15 mouse cellular contexts compared by ENCODE assay signal in genomic region chr14:11021391-11021790, GRCm38 (mm10).
"Had no signal": no experiment of that assay in that cellular context is flagged by ENCODE, and none has a peak within 500 bp of the region (broad histone marks: within the 10 kb centered on the region; RNA-seq: fewer than 3 reads in every experiment).

No protein-coding gene starts in this region.

- DNase-seq: kidney, adult 8-10 months; kidney, postnatal 4 days; left cerebral cortex, postnatal 4 days; lung, adult 2 months; lung, postnatal 36 days; right cerebral cortex, postnatal 14 days; thymus, adult 2 months; thymus, postnatal 36 days had no signal

- H3K36me3 ChIP-seq: limb, embryonic 13.5 days; neural tube, embryonic 12.5 days; stomach, embryonic 15.5 days had no signal

- H3K27ac ChIP-seq: layer of hippocampus, adult 2 months; limb, embryonic 13.5 days; liver, embryonic 14.5 days; neural tube, embryonic 12.5 days; stomach, embryonic 15.5 days had no signal

- H3K4me2 ChIP-seq: limb, embryonic 13.5 days; neural tube, embryonic 12.5 days; stomach, embryonic 15.5 days had no signal

- H3K4me1 ChIP-seq: limb, embryonic 13.5 days; neural tube, embryonic 12.5 days; stomach, embryonic 15.5 days had no signal

- H3K27me3 ChIP-seq: limb, embryonic 13.5 days; neural tube, embryonic 12.5 days; stomach, embryonic 15.5 days had no signal

- ATAC-seq: intestine, postnatal 0 days; lung, postnatal 0 days had no signal

- H3K4me3 ChIP-seq: layer of hippocampus, adult 2 months; limb, embryonic 13.5 days; neural tube, embryonic 12.5 days; stomach, embryonic 15.5 days had no signal

- H3K9me3 ChIP-seq: limb, embryonic 13.5 days; neural tube, embryonic 12.5 days; stomach, embryonic 15.5 days had no signal

- H3K9ac ChIP-seq: limb, embryonic 13.5 days; liver, embryonic 14.5 days; neural tube, embryonic 12.5 days; stomach, embryonic 15.5 days had no signal
